7 mouse cellular contexts compared by ENCODE assay signal in the genomic region with DNA sequence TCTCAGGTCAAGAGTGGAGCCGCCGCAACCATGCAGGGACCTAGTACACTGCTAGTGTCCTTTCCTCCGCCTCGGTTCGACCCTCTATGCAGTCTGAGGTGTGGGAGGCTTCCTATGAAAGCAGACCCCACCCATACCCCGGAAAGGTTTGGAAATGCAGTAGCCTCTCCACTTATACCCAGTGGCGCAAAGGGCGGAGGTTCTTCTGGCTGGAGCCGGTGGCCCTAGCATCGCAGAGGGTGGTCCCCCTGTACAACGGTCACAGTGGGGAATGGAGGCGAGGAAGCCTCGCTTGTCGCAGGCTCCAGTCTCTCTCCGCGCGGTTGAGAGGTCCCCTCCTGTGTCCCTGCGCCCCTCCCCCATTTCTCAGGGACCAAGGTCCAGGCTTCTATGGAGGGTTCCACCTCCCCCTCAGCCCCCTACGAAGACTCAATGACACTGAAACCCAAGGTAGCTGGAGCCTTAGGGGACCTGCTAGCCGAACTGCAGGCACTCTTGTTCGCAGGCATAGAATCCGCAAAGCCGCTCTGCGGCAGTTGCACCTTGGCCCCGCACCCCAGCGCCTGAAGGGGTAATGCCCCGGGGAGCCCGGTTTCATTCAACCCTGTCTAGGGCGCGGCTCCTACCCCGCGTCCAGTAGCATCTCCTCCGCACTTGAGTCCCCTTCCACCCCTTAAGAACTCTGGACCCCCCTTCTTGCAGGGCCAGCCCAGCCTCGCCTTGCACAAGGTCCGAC. TPM values are rescaled to one million over a fixed set of nuclear protein-coding genes. Genes with fewer than 3 reads are reported as not detected.
DNase-seq lines count a peak whose midpoint lies in the region; ATAC-seq lines count a peak whose summit lies in the region.

No protein-coding gene starts in this region.

- no peak overlapping the region for H3K27ac ChIP-seq in liver, embryonic 12.5 days
- peak overlapping the region; percentile 94 for H3K27ac ChIP-seq in hindbrain, embryonic 12.5 days
- H3K27ac ChIP-seq in midbrain, embryonic 11.5 days (ENCODE audit: low read depth, low read length), result peak overlapping the region; percentile 81

- H3K4me3 ChIP-seq in liver, embryonic 12.5 days, result peak overlapping the region; percentile 16
- H3K4me3 ChIP-seq in hindbrain, embryonic 12.5 days, result peak overlapping the region; percentile 67
- H3K4me3 ChIP-seq in midbrain, embryonic 11.5 days (ENCODE audit: low read depth, low read length), result peak overlapping the region; percentile 65

- 8% methylated on average over 35 of the region's 35 CpGs for WGBS in liver, embryonic 12.5 days (ENCODE audit: insufficient replicate concordance)
- 2% methylated on average over 35 of the region's 35 CpGs for WGBS in hindbrain, embryonic 12.5 days
- WGBS in midbrain, embryonic 11.5 days, result 1% methylated on average over 35 of the region's 35 CpGs

- H3K27me3 ChIP-seq in liver, embryonic 12.5 days (replicated peaks), result peaks cover 88% of the 10 kb centered on the region
- peaks cover 22% of the 10 kb centered on the region for H3K27me3 ChIP-seq in hindbrain, embryonic 12.5 days
- H3K27me3 ChIP-seq in midbrain, embryonic 11.5 days (ENCODE audit: control insufficient read depth, insufficient read depth, low read length), result no peaks in the 10 kb centered on the region; the same call in 1 of the 2 replicates

- H3K9ac ChIP-seq in liver, embryonic 12.5 days, result no peak overlapping the region
- H3K9ac ChIP-seq in hindbrain, embryonic 12.5 days, result peak overlapping the region; percentile 92
- peak overlapping the region; percentile 91 for H3K9ac ChIP-seq in midbrain, embryonic 11.5 days (ENCODE audit: low read length)

- ATAC-seq in liver, embryonic 12.5 days, result peak; percentile 27; the same call in 1 of the 2 replicates
- ATAC-seq in hindbrain, embryonic 12.5 days (ENCODE audit: low FRiP score), result peak; percentile 84
- ATAC-seq in midbrain, embryonic 11.5 days (ENCODE audit: low FRiP score), result peak; percentile 86

- H3K9me3 ChIP-seq in liver, embryonic 12.5 days (replicated peaks), result no peaks in the 10 kb centered on the region
- H3K9me3 ChIP-seq in hindbrain, embryonic 12.5 days (replicated peaks), result no peaks in the 10 kb centered on the region
- H3K9me3 ChIP-seq in midbrain, embryonic 11.5 days (ENCODE audit: control insufficient read depth, low read length), result no peaks in the 10 kb centered on the region

- peak overlapping the region; percentile 38 for H3K4me2 ChIP-seq in liver, embryonic 12.5 days
- H3K4me2 ChIP-seq in hindbrain, embryonic 12.5 days (replicated peaks), result peak overlapping the region; percentile 63
- H3K4me2 ChIP-seq in midbrain, embryonic 11.5 days, result peak overlapping the region; percentile 88

- H3K4me1 ChIP-seq in liver, embryonic 12.5 days, result peaks cover 8% of the 10 kb centered on the region
- peaks cover 18% of the 10 kb centered on the region for H3K4me1 ChIP-seq in hindbrain, embryonic 12.5 days
- H3K4me1 ChIP-seq in midbrain, embryonic 11.5 days (ENCODE audit: control insufficient read depth, insufficient read depth, low read length), result peaks cover 9% of the 10 kb centered on the region

- no peak for DNase-seq in liver
- DNase-seq in cerebellum, postnatal 14 days, result peak; percentile 71 to 76
- DNase-seq in midbrain, embryonic 11.5 days (ENCODE audit: low spot score, missing footprints), result peak; percentile 97
- no peak for DNase-seq in adrenal gland, adult 18-20 months (ENCODE audit: low spot score in 2 of 2)
- no peak for DNase-seq in lung, postnatal 36 days

- no peaks in the 10 kb centered on the region for H3K36me3 ChIP-seq in liver, embryonic 12.5 days
- H3K36me3 ChIP-seq in hindbrain, embryonic 12.5 days, result peaks cover 5% of the 10 kb centered on the region
- H3K36me3 ChIP-seq in midbrain, embryonic 11.5 days (ENCODE audit: control insufficient read depth, insufficient read depth, low read length), result no peaks in the 10 kb centered on the region

RNA-seq across cellular contexts. Expression of a gene that starts 0.8 kb away (rescaled TPM):
- polyA plus RNA-seq in liver, embryonic 12.5 days (2016; fragmentation: Nextera tagmentation; extraction: Ambion mirVana), result 0.18 TPM in 1 of 2 replicates, not detected in the other
- 502 and 505 TPM in 2 replicates for polyA plus RNA-seq in hindbrain, embryonic 12.5 days (2016; fragmentation: Nextera tagmentation; extraction: Ambion mirVana)
- 357 and 359 TPM in 2 replicates for polyA plus RNA-seq in midbrain, embryonic 11.5 days (2014; fragmentation: Nextera tagmentation; extraction: Ambion mirVana)
- total RNA-seq in adrenal gland, adult 18-20 months (2021), result 10 to 100 TPM; 14.6 to 18.7 TPM

RNA-seq across cellular contexts. Expression of a gene that starts 6.0 kb away (rescaled TPM):
- polyA plus RNA-seq in liver, embryonic 12.5 days (2016; fragmentation: Nextera tagmentation; extraction: Ambion mirVana), result 39.8 and 40.4 TPM in 2 replicates
- 47.8 and 49.2 TPM in 2 replicates for polyA plus RNA-seq in hindbrain, embryonic 12.5 days (2016; fragmentation: Nextera tagmentation; extraction: Ambion mirVana)
- 50.8 and 57.8 TPM in 2 replicates for polyA plus RNA-seq in midbrain, embryonic 11.5 days (2014; fragmentation: Nextera tagmentation; extraction: Ambion mirVana)
- total RNA-seq in adrenal gland, adult 18-20 months (2021), result 10 to 100 TPM; 24.1 to 30.8 TPM

RNA-seq across cellular contexts. Expression of a gene that starts 25.7 kb away (rescaled TPM):
- polyA plus RNA-seq in liver, embryonic 12.5 days (2016; fragmentation: Nextera tagmentation; extraction: Ambion mirVana), result 13.0 and 14.4 TPM in 2 replicates
- polyA plus RNA-seq in hindbrain, embryonic 12.5 days (2016; fragmentation: Nextera tagmentation; extraction: Ambion mirVana), result 21.9 and 22.5 TPM in 2 replicates
- 18.9 and 19.7 TPM in 2 replicates for polyA plus RNA-seq in midbrain, embryonic 11.5 days (2014; fragmentation: Nextera tagmentation; extraction: Ambion mirVana)
- 10 to 100 TPM; 14.8 to 15.2 TPM for total RNA-seq in adrenal gland, adult 18-20 months (2021)

RNA-seq across cellular contexts. Expression of a gene that starts 51.2 kb away (rescaled TPM):
- 22.6 and 23.9 TPM in 2 replicates for polyA plus RNA-seq in liver, embryonic 12.5 days (2016; fragmentation: Nextera tagmentation; extraction: Ambion mirVana)
- 71.7 and 74.7 TPM in 2 replicates for polyA plus RNA-seq in hindbrain, embryonic 12.5 days (2016; fragmentation: Nextera tagmentation; extraction: Ambion mirVana)
- polyA plus RNA-seq in midbrain, embryonic 11.5 days (2014; fragmentation: Nextera tagmentation; extraction: Ambion mirVana), result 34.5 and 36.8 TPM in 2 replicates
- total RNA-seq in adrenal gland, adult 18-20 months (2021), result 10 to 100 TPM; 50.8 to 51.0 TPM

RNA-seq across cellular contexts. Expression of a gene that starts 51.7 kb away (rescaled TPM):
- 34.4 and 36.7 TPM in 2 replicates for polyA plus RNA-seq in liver, embryonic 12.5 days (2016; fragmentation: Nextera tagmentation; extraction: Ambion mirVana)
- polyA plus RNA-seq in hindbrain, embryonic 12.5 days (2016; fragmentation: Nextera tagmentation; extraction: Ambion mirVana), result 68.5 and 76.6 TPM in 2 replicates
- polyA plus RNA-seq in midbrain, embryonic 11.5 days (2014; fragmentation: Nextera tagmentation; extraction: Ambion mirVana), result 54.2 and 60.9 TPM in 2 replicates
- total RNA-seq in adrenal gland, adult 18-20 months (2021), result 10 to 100 TPM; 48.9 to 51.8 TPM

Comparison
In these comparisons a context has a peak if more than half of its experiments do, and no peak if none do; other contexts are left out.
1. ATAC-seq: peak in every context shown above with its lines; median percentile 86 in midbrain, embryonic 11.5 days; 84 in hindbrain, embryonic 12.5 days; 27 in liver, embryonic 12.5 days.
2. H3K4me2 ChIP-seq: peak in every context shown above with its lines; median percentile 88 in midbrain, embryonic 11.5 days; 63 in hindbrain, embryonic 12.5 days; 38 in liver, embryonic 12.5 days.
3. H3K4me3 ChIP-seq: peak in every context shown above with its lines; median percentile 67 in hindbrain, embryonic 12.5 days; 65 in midbrain, embryonic 11.5 days; 16 in liver, embryonic 12.5 days.
4. DNase-seq: peak in cerebellum, postnatal 14 days (2 of 2) and midbrain, embryonic 11.5 days (single experiment); none in liver (single experiment), adrenal gland, adult 18-20 months (0 of 2) and lung, postnatal 36 days (single experiment).
5. RNA of a gene that starts 0.8 kb away (polyA plus RNA-seq): 502 to 505 TPM in hindbrain, embryonic 12.5 days and 357 to 359 TPM in midbrain, embryonic 11.5 days; 0.18 TPM in liver, embryonic 12.5 days; every median in the first group is over 100 times any median in the second.